Mouse (Mus musculus) liver, adult 2 months (tissue): ENCODE measurements at regions not wholly inside any gene's neighbourhood (a gene's known extent, or its start where the extent isn't known, plus 50 kb on each side); places are given as distances from the start of the nearest gene placed in this dataset.

Source experiments
- DNase-seq: peaks from one replicate; pipeline ENCODE4 v3.0.0-alpha.2; 2011; ENCODE audit warnings: low read depth, low spot score; ENCODE audit errors: extremely low read depth
- H3K27ac ChIP-seq: fragments of 200-500 bp; replicated peaks from 2 replicates; pipeline ENCODE4 v1.5.1; 2012; ENCODE audit warnings: low read depth, mild to moderate bottlenecking, control low read depth, inconsistent platforms, low read length; ENCODE audit not compliant: insufficient read depth
- H3K27me3 ChIP-seq: fragments of 200-500 bp; 2 replicates; pipeline ENCODE4 v1.6.1; 2012; ENCODE audit warnings: mild to moderate bottlenecking, moderate library complexity, low read length, inconsistent platforms; ENCODE audit not compliant: control insufficient read depth, insufficient read depth
- H3K36me3 ChIP-seq: fragments of 200-500 bp; 2 replicates; pipeline ENCODE4 v1.6.1; 2012; ENCODE audit warnings: low read length, inconsistent platforms; ENCODE audit not compliant: control insufficient read depth, insufficient read depth
- H3K4me1 ChIP-seq: fragments of 200-500 bp; 2 replicates; pipeline ENCODE4 v1.6.1; 2011; ENCODE audit warnings: low read length; ENCODE audit not compliant: control insufficient read depth, insufficient read depth
- H3K4me3 ChIP-seq: fragments of 200-500 bp; 2 replicates; pipeline ENCODE4 v1.5.1; 2011; ENCODE audit warnings: low read depth, mild to moderate bottlenecking, control low read depth, low read length, moderate library complexity; ENCODE audit not compliant: insufficient read depth
- H3K79me2 ChIP-seq: fragments of 200-500 bp; 2 replicates; pipeline ENCODE4 v1.6.1; 2012; ENCODE audit warnings: inconsistent platforms, mild to moderate bottlenecking, low read length, moderate library complexity; ENCODE audit not compliant: control insufficient read depth, insufficient read depth
- H3K9ac ChIP-seq: fragments of 200-500 bp; 2 replicates; pipeline ENCODE4 v1.6.1; 2012; ENCODE audit warnings: low read depth, mild to moderate bottlenecking, control low read depth, inconsistent platforms, low read length
- CTCF ChIP-seq: fragments of 200-500 bp; IDR thresholded peaks from 2 replicates; pipeline ENCODE4 v1.5.1; 2011; ENCODE audit warnings: low read depth, low read length, control low read depth
- POLR2A ChIP-seq: fragments of 200-500 bp; IDR thresholded peaks from 2 replicates; pipeline ENCODE4 v1.6.1; 2011; ENCODE audit warnings: low read length, control low read depth; ENCODE audit not compliant: insufficient read depth; ENCODE audit errors: extremely low read depth
- WGBS: fragments of 180-500 bp; shearing (Covaris S2); methylation state at CpG from one replicate; pipeline ENCODE4 v1.1.7; 2018; 5-methylcytosine and 5-hydroxymethylcytosine counted together

- WGBS, result 81% methylated on average over 10 of the region's 10 CpGs
- TF ChIP-seq CTCF (no peak), POLR2A (no peak)
Observed at GRCm38 (mm10) chr17:27298351-27298750, 94.1 kb upstream of the Lemd2 start.

DNA sequence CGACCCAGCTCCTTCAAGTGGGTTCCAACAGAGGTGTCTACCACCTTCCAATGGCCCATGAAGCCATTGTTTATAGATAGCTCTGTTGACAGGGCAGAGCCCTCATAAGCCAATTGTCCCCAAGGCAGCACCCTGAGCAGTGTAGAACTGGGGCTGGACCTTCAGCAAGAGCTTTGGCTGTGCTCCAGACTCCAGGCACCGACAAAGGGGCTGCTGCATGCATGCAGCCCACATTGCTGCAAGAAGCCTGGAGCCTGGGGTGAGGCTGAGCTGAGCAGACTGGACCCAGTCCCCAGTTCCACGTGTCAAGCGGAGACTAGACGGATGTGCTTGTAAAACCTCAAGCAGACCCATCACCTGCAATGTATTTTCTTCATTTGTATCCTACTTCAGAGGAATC, 91.9 kb upstream of the Lemd2 start:
- H3K79me2 ChIP-seq, result no peaks in the 10 kb centered on the region
- H3K27ac ChIP-seq, result no peak overlapping the region
- H3K9ac ChIP-seq, result no peak overlapping the region
- no peaks in the 10 kb centered on the region for H3K27me3 ChIP-seq
- no peak for TF ChIP-seq CTCF
- TF ChIP-seq POLR2A, result no peak
- DNase-seq, result no peak
- H3K36me3 ChIP-seq, result no peaks in the 10 kb centered on the region
- H3K4me3 ChIP-seq, result no peak overlapping the region
- no peaks in the 10 kb centered on the region for H3K4me1 ChIP-seq
- 86% methylated on average over 5 of the region's 5 CpGs for WGBS

More at GRCm38 (mm10) chr17:27298351-27298750, 94.1 kb upstream of the Lemd2 start:
- H3K36me3 ChIP-seq, result no peaks in the 10 kb centered on the region
- no peak for DNase-seq
- H3K4me1 ChIP-seq, result no peaks in the 10 kb centered on the region
- H3K4me3 ChIP-seq, result no peak overlapping the region
- no peak overlapping the region for H3K9ac ChIP-seq
- H3K27ac ChIP-seq, result no peak overlapping the region
- no peaks in the 10 kb centered on the region for H3K27me3 ChIP-seq
- no peaks in the 10 kb centered on the region for H3K79me2 ChIP-seq

DNA sequence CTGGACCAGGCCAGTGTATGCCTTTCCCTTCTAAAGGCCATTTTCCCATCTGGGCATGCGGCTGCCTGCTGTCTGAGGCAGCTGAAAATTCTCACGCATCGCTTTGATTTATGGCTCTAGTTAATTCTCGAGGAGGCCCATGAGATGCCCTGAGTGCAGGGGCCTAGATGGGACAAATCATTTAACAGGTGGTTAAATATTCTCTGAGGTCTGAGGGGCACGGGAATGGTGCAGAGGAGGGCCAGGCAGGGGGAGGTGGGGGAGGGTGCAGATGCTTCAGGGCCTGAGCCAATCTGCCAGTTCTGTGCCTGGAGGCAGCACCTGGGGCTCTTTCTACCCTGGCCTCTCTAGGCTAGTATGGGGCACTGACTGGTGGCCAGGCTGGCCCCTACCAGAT, 89.9 kb upstream of the Lemd2 start:
- no peak for TF ChIP-seq POLR2A
- H3K9ac ChIP-seq, result no peak overlapping the region
- no peak for DNase-seq
- H3K27me3 ChIP-seq, result 0 out of 2 replicates have a peak, but pooled peaks cover 3% of the 10 kb centered on the region
- no peak overlapping the region for H3K27ac ChIP-seq
- no peak overlapping the region for H3K4me3 ChIP-seq
- 81% methylated on average over 5 of the region's 5 CpGs for WGBS
- H3K36me3 ChIP-seq, result no peaks in the 10 kb centered on the region
- no peaks in the 10 kb centered on the region for H3K4me1 ChIP-seq
- H3K79me2 ChIP-seq, result no peaks in the 10 kb centered on the region

GRCm38 (mm10) chr17:27293586-27294207, 89.4 kb upstream of the Lemd2 start:
- no peak for DNase-seq
- TF ChIP-seq CTCF (no peak), POLR2A (no peak)

GRCm38 (mm10) chr17:27291673-27292072, 87.4 kb upstream of the Lemd2 start:
- TF ChIP-seq POLR2A (no peak), CTCF (no peak)
- Histone ChIP-seq H3K27ac (no peak overlapping the region), H3K36me3 (no peaks in the 10 kb centered on the region), H3K79me2 (no peaks in the 10 kb centered on the region), H3K4me3 (no peak overlapping the region), H3K27me3 (0 out of 2 replicates have a peak, but pooled peaks cover 3% of the 10 kb centered on the region), H3K9ac (no peak overlapping the region), H3K4me1 (no peaks in the 10 kb centered on the region)
- 93% methylated on average over 10 of the region's 10 CpGs for WGBS
- no peak for DNase-seq

More at GRCm38 (mm10) chr17:27293586-27294207, 89.4 kb upstream of the Lemd2 start:
- 0 out of 2 replicates have a peak, but pooled peaks cover 3% of the 10 kb centered on the region for H3K27me3 ChIP-seq
- H3K36me3 ChIP-seq, result no peaks in the 10 kb centered on the region
- 83% methylated on average over 14 of the region's 14 CpGs for WGBS
- H3K9ac ChIP-seq, result no peak overlapping the region
- no peak overlapping the region for H3K27ac ChIP-seq
- no peaks in the 10 kb centered on the region for H3K4me1 ChIP-seq
- H3K4me3 ChIP-seq, result no peak overlapping the region
- H3K79me2 ChIP-seq, result no peaks in the 10 kb centered on the region

GRCm38 (mm10) chr17:27291176-27291575, 86.9 kb upstream of the Lemd2 start:
- no peak for DNase-seq
- TF ChIP-seq POLR2A, result no peak
- TF ChIP-seq CTCF, result no peak
- 0 out of 2 replicates have a peak, but pooled peaks cover 3% of the 10 kb centered on the region for H3K27me3 ChIP-seq
- no peaks in the 10 kb centered on the region for H3K36me3 ChIP-seq
- H3K79me2 ChIP-seq, result no peaks in the 10 kb centered on the region
- H3K9ac ChIP-seq, result no peak overlapping the region
- H3K27ac ChIP-seq, result no peak overlapping the region
- 94% methylated on average over 14 of the region's 14 CpGs for WGBS
- H3K4me3 ChIP-seq, result no peak overlapping the region
- no peaks in the 10 kb centered on the region for H3K4me1 ChIP-seq
